Mouse (Mus musculus) megakaryocyte, embryonic 14.5 days (primary cell): ENCODE measurements around the gene Klhl29.

Experiments
- FLI1 ChIP-seq: IDR thresholded peaks from 2 replicates; pipeline ENCODE4 v1.6.1; 2012; ENCODE audit warnings: low read length, inconsistent platforms, mixed read lengths
- GATA1 ChIP-seq: IDR thresholded peaks from 3 replicates; pipeline ENCODE4 v1.6.1; 2012; ENCODE audit warnings: mixed read lengths, low read length, inconsistent platforms, borderline replicate concordance

DNA sequence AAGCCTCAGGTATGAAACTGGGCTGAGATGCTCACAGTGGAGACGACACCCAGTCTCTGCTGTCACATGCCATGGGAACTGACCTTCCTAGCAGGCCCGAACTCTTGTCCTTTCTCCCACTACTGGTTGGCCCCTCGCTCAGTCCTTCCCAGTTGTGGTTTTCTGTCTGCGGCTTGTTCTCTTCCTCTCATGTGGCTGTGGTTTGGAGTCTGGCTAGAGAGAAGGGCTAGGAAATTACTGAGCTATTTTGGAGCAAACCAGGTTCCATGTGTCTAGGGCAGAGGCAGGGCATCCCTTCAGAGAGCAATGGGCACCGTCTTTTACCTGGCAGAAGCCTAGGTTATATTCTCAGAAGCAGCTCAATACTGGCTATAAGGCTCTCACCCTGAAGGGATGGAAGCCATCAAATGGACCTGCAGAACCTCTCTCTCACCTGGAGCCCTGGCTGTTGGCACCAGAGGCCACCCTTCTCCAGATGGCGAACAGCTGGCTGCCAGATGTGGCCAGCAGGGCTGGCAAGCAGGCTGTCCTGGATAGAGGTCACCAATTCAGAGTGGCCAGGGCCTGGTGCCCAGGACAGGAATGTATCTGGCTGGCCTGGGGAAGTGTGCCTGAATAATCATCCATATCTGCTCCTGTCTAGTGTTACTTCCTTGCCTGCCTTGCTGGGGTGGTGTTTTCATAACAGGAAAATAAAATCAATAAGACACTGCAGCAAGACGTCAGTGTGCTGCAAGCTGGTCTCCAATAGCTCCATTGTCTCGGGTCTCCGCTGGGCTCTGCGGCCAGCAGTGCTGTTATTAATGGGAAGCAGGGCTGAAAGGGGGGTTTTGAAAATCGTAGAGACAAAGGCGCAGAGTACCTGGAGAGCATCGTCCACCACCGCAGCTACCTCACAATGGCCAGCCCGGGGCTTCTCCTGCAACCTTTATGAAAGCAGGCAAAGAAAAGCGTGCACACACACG is 167.3 kb downstream of the Klhl29 start:
- TF ChIP-seq FLI1: no peak
- TF ChIP-seq GATA1: no peak
